ENCODE assay signal across 9 mouse cellular contexts in genomic region chr17:56010681-56011080, GRCm38 (mm10). TPM values are rescaled to one million over a fixed set of nuclear protein-coding genes. Genes with fewer than 3 reads are reported as not detected.
A peak's percentile ranks its signal among the peaks of the same experiment; 100 is the strongest.
DNase-seq lines count a peak whose midpoint lies in the region; ATAC-seq and TF ChIP-seq lines count a peak whose summit lies in the region.
"Had no signal": no experiment of that assay in that cellular context is flagged by ENCODE, and none has a peak within 500 bp of the region (broad histone marks: within the 10 kb centered on the region; RNA-seq: fewer than 3 reads in every experiment).

No protein-coding gene starts in this region.

- peaks cover 6% of the 10 kb centered on the region for H3K4me1 ChIP-seq in ES-Bruce4 (ENCODE audit: control insufficient read depth, insufficient read depth, low read length)
- H3K4me1 ChIP-seq in bone marrow macrophage, adult 2 months (ENCODE audit: control insufficient read depth, insufficient read depth, low read length): peaks cover 7% of the 10 kb centered on the region

- no peaks in the 10 kb centered on the region for H3K27me3 ChIP-seq in ES-Bruce4 (ENCODE audit: control insufficient read depth, insufficient read depth, low read length, poor library complexity, severe bottlenecking)

- peak overlapping the region; percentile 94 for H3K4me3 ChIP-seq in ES-Bruce4 (ENCODE audit: low read depth, low read length)
- peak overlapping the region; percentile 76 for H3K4me3 ChIP-seq in bone marrow macrophage, adult 2 months (ENCODE audit: insufficient read depth, low read length)
- H3K4me3 ChIP-seq in layer of hippocampus, adult 2 months: peak overlapping the region; percentile 97

- peaks cover 22% of the 10 kb centered on the region for H3K36me3 ChIP-seq in ES-Bruce4 (ENCODE audit: control insufficient read depth, insufficient read depth, low read length, poor library complexity, severe bottlenecking)

- no peak overlapping the region for H3K27ac ChIP-seq in ES-Bruce4 (ENCODE audit: insufficient read depth, low read length)
- H3K27ac ChIP-seq in bone marrow macrophage, adult 2 months (ENCODE audit: insufficient read depth, low read depth, low read length): no peak overlapping the region
- H3K27ac ChIP-seq in layer of hippocampus, adult 2 months: peak overlapping the region; percentile 95

- TF ChIP-seq CTCF in ES-Bruce4 (IDR thresholded peaks at IDR 0.05; ENCODE audit: low read depth, low read length): peak; percentile 95
- peak; percentile 91 for TF ChIP-seq CTCF in bone marrow macrophage, adult 2 months (IDR thresholded peaks at IDR 0.05; ENCODE audit: low read depth, low read length)
- TF ChIP-seq CTCF in layer of hippocampus, adult 2 months (conservative IDR thresholded peaks at IDR 0.05): peak; percentile 99

- H3K9me3 ChIP-seq in ES-Bruce4 (replicated peaks; ENCODE audit: control insufficient read depth, insufficient read depth, low read length, poor library complexity, severe bottlenecking): no peaks in the 10 kb centered on the region

- TF ChIP-seq EP300 in ES-Bruce4 (IDR thresholded peaks at IDR 0.05; ENCODE audit: insufficient read depth, low read depth, low read length): no peak

- peak; percentile 84 to 91 for DNase-seq in heart, postnatal 14 days
- DNase-seq in layer of hippocampus, adult 2 months (ENCODE audit: low spot score in 2 of 2): peak in 1 of 2 experiments; percentile 88
- DNase-seq in lung, postnatal 25 days (ENCODE audit: low spot score): peak; percentile 74
- peak; percentile 85 for DNase-seq in retina, embryonic 14.5 days (ENCODE audit: low spot score)
- peak; percentile 66 to 76 for DNase-seq in urinary bladder, postnatal 36 days (ENCODE audit: low spot score in 2 of 2)

- TF ChIP-seq POLR2A in ES-Bruce4 (IDR thresholded peaks at IDR 0.05; ENCODE audit: insufficient read depth, low read length): no peak
- no peak for TF ChIP-seq POLR2A in bone marrow macrophage, adult 2 months (IDR thresholded peaks at IDR 0.05; ENCODE audit: borderline replicate concordance, low read depth, low read length)

- intact Hi-C loops in heart, postnatal 14 days (cut with DNase I): loop anchor here (1.0 to 10.0 kb wide), 3 partner anchors 34 to 306 kb away; no protein-coding TSS in a partner anchor

- ATAC-seq in erythroblast, adult 5-6 weeks (replicated peaks; ENCODE audit: low FRiP score, poor library complexity, severe bottlenecking): peak; percentile 57

- H3K9ac ChIP-seq in ES-Bruce4 (ENCODE audit: low read depth, poor library complexity, severe bottlenecking): peak overlapping the region; percentile 38; the same call in 1 of the 2 replicates

RNA-seq across cellular contexts. Expression of gene Mpnd, which starts 5.2 kb away (rescaled TPM):
- 61.9 and 69.3 TPM in 2 replicates for polyA plus RNA-seq in ES-Bruce4 (2011; ENCODE audit: insufficient read depth, insufficient read length, low read depth, missing spikeins)
- polyA plus RNA-seq in bone marrow macrophage, adult 2 months (2012; ENCODE audit: insufficient read depth, insufficient read length, missing spikeins): 41.5 and 52.8 TPM in 2 replicates
- total RNA-seq in erythroblast, adult 5-6 weeks (2015; ENCODE audit: low replicate concordance): 3.3 and 5.4 TPM in 2 replicates
- total RNA-seq in erythroblast, adult 5-6 weeks (2017; ENCODE audit: low replicate concordance): 6.1 and 7.8 TPM in 2 replicates
- 10 to 100 TPM; 44.1 to 49.9 TPM for total RNA-seq in heart, postnatal 14 days (2021)
- total RNA-seq in layer of hippocampus, adult 2 months (2021): 100 to 1,000 TPM; 101 to 103 TPM

RNA-seq across cellular contexts. Expression of gene Stap2, which starts 5.3 kb away (rescaled TPM):
- 16.7 and 18.1 TPM in 2 replicates for polyA plus RNA-seq in ES-Bruce4 (2011; ENCODE audit: insufficient read depth, insufficient read length, low read depth, missing spikeins)
- polyA plus RNA-seq in bone marrow macrophage, adult 2 months (2012; ENCODE audit: insufficient read depth, insufficient read length, missing spikeins): 0.98 and 1.5 TPM in 2 replicates
- total RNA-seq in erythroblast, adult 5-6 weeks (2015; ENCODE audit: low replicate concordance): not detected in 2 replicates
- total RNA-seq in erythroblast, adult 5-6 weeks (2017; ENCODE audit: low replicate concordance): 1.3 TPM in 1 of 2 replicates, not detected in the other
- total RNA-seq in heart, postnatal 14 days (2021): 10 to 100 TPM; 15.9 to 17.9 TPM
- 1 to 10 TPM; 2.2 to 2.8 TPM for total RNA-seq in layer of hippocampus, adult 2 months (2021)

RNA-seq across cellular contexts. Expression of gene Fsd1, which starts 24.4 kb away (rescaled TPM):
- 22.0 and 46.7 TPM in 2 replicates for polyA plus RNA-seq in ES-Bruce4 (2011; ENCODE audit: insufficient read depth, insufficient read length, low read depth, missing spikeins)
- not detected in 2 replicates for polyA plus RNA-seq in bone marrow macrophage, adult 2 months (2012; ENCODE audit: insufficient read depth, insufficient read length, missing spikeins)
- not detected in 2 replicates for total RNA-seq in erythroblast, adult 5-6 weeks (2015; ENCODE audit: low replicate concordance)
- total RNA-seq in erythroblast, adult 5-6 weeks (2017; ENCODE audit: low replicate concordance): not detected in 2 replicates
- total RNA-seq in heart, postnatal 14 days (2021): under 1 TPM in 1 of 2 experiments, not detected in 1; 0.74 TPM
- total RNA-seq in layer of hippocampus, adult 2 months (2021): 10 to 100 TPM; 67.2 to 69.0 TPM
- total RNA-seq: hematopoietic stem cell, adult 5-6 weeks had no signal

RNA-seq across cellular contexts. Expression of gene Sh3gl1, which starts 25.8 kb away (rescaled TPM):
- 52.3 and 57.0 TPM in 2 replicates for polyA plus RNA-seq in ES-Bruce4 (2011; ENCODE audit: insufficient read depth, insufficient read length, low read depth, missing spikeins)
- 98.2 and 99.0 TPM in 2 replicates for polyA plus RNA-seq in bone marrow macrophage, adult 2 months (2012; ENCODE audit: insufficient read depth, insufficient read length, missing spikeins)
- 7.5 and 10.9 TPM in 2 replicates for total RNA-seq in erythroblast, adult 5-6 weeks (2015; ENCODE audit: low replicate concordance)
- 10.0 and 11.4 TPM in 2 replicates for total RNA-seq in erythroblast, adult 5-6 weeks (2017; ENCODE audit: low replicate concordance)
- total RNA-seq in heart, postnatal 14 days (2021): 10 to 100 TPM; 23.0 to 24.1 TPM
- total RNA-seq in layer of hippocampus, adult 2 months (2021): 10 to 100 TPM; 63.0 to 69.7 TPM

RNA-seq across cellular contexts. Expression of gene Chaf1a, which starts 29.6 kb away (rescaled TPM):
- polyA plus RNA-seq in ES-Bruce4 (2011; ENCODE audit: insufficient read depth, insufficient read length, low read depth, missing spikeins): 33.6 and 38.5 TPM in 2 replicates
- 11.5 and 14.1 TPM in 2 replicates for polyA plus RNA-seq in bone marrow macrophage, adult 2 months (2012; ENCODE audit: insufficient read depth, insufficient read length, missing spikeins)
- total RNA-seq in erythroblast, adult 5-6 weeks (2015; ENCODE audit: low replicate concordance): 6.1 and 16.3 TPM in 2 replicates
- total RNA-seq in erythroblast, adult 5-6 weeks (2017; ENCODE audit: low replicate concordance): 18.5 and 25.2 TPM in 2 replicates
- total RNA-seq in heart, postnatal 14 days (2021): 1 to 10 TPM; 2.6 to 3.4 TPM
- 1 to 10 TPM; 2.7 to 3.3 TPM for total RNA-seq in layer of hippocampus, adult 2 months (2021)

Comparison
In these comparisons a context has a peak if more than half of its experiments do, and no peak if none do; other contexts are left out.
1. RNA of gene Mpnd, which starts 5.2 kb away (total RNA-seq): 101 to 103 TPM in layer of hippocampus, adult 2 months and 44.1 to 49.9 TPM in heart, postnatal 14 days; 3.3 to 7.8 TPM in erythroblast, adult 5-6 weeks; every median in the first group is over 4 times any median in the second.
2. RNA of gene Stap2, which starts 5.3 kb away (total RNA-seq): 15.9 to 17.9 TPM in heart, postnatal 14 days; 2.2 to 2.8 TPM in layer of hippocampus, adult 2 months and 1.3 TPM in erythroblast, adult 5-6 weeks; every median in the first group is over 4 times any median in the second.
3. RNA of gene Fsd1, which starts 24.4 kb away (total RNA-seq): 67.2 to 69.0 TPM in layer of hippocampus, adult 2 months; 0.74 TPM in heart, postnatal 14 days and not detected in erythroblast, adult 5-6 weeks; every median in the first group is over 10 times any median in the second.
4. Peak in every context shown above with its lines, with median percentiles within 50 percentile points of each other: H3K4me3 ChIP-seq and CTCF ChIP-seq.